Mouse (Mus musculus): ENCODE data around the gene Ptprc.

The Ptprc gene

DNA sequence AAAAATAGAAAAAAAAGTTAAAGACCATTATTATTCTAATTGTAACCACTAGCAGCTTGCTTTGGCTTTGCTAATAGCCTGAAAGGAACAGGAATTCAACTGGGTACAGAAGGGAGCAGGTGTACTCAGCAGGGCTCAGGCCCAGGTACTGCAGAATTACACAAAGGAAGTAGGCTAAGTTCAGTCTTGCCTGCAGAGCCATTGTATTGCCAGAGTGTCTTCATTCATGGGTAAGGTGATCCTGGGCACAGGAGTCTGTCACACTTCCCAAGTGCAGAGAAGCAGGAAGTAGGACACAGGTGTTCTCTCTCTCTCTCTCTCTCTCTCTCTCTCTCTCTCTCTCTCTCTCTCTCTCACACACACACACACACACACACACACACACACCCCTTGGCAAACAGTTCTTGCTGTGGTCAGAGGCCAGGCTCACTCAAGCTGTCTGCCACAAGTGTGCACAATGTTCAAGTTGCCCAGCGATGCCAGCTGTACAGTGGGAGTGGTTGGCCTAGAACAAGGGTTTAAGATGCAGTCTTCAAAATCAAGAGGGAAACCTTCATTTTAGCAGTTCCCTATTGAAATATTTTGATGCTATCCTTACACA is 21.2 kb downstream of the Ptprc start:
- in situ Hi-C loops (cut with MboI, MseI): no loop called here

DNA sequence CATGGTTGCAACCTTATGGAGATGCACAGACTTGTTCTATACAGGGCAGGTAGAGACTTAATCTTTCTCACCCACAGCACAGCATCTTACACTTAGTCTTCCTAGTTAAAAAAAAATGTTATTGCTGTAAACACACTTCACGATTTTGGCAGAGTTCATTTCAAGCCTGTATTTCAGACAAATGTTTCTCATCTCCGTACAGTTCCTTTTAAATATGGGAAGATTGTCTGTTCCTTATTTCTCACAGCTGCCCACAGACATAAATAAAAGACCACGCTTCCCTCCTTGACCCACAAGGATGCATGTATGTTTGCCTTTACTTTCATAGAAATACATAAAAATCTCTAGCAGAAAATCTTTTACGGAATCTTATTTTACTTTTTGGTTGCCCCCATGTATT is 22.4 kb downstream of the Ptprc start:
- in situ Hi-C loops (cut with MboI, MseI): no loop called here

DNA sequence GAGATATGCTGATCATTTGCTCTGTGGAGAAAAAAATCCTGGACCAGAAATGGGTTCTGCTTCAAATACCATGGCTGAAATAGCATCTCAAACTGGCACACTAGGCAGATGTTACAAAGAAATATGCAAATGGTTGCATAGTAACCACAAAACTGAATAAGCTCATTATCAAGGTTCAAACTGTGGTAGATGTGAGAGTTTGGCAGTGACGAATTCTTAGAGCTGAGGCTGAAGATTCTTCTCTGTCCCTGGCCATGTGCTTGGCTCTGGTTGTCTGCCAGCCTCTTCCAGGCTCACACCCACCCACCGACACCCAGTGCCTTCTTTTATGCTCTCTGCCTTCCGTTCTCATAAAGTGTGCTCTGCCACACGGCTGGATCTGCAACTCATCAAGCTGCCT is 26.7 kb downstream of the Ptprc start:
- in situ Hi-C loops (cut with MboI, MseI): loop anchor here (25.0 kb wide), 1 partner anchor 2012 kb away; the partner anchor contains the start of gene Kif21b

DNA sequence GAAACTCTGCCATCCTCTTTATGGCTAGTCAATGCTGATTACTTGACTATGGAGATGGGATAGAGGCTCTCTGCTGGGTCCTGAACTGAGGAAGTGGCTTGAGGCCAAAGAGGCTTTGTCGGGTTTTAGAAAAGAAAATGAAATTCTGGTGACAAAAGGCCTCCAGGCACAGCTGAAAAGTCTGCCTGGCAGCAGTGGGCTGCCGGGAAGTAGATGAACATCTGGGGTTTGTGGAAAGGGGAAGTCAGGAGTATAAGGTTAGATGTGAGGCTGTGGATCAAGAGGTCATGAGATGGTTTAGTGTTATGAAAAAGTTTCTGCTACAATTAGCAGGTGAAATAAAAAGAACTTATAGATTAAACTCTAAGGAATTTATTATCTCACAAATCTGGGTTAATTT is 29.9 kb downstream of the Ptprc start:
- in situ Hi-C loops (cut with MboI, MseI): loop anchor here (25.0 kb wide), 1 partner anchor 2008 kb away; the partner anchor contains the start of gene Kif21b

DNA sequence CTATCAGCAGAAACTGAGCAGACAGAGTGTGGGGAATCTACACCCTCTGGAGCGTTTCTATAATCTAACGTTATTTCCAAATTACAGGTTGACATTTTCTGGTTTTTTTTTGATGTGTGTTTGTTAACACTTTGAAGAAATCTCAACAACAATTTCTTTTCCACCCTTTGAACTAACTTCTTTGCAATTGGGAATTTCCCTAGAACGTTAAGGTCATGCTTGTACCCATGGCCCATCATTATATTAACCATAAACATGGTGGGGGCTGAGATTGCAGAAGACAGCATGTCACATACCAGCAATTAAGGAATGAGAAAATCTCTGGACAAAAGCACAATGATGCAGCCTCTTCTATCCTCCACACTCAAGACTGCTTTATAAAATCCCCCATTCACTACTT is 30.4 kb downstream of the Ptprc start:
- in situ Hi-C loops (cut with MboI, MseI): loop anchor here (25.0 kb wide), 1 partner anchor 2008 kb away; the partner anchor contains the start of gene Kif21b

DNA sequence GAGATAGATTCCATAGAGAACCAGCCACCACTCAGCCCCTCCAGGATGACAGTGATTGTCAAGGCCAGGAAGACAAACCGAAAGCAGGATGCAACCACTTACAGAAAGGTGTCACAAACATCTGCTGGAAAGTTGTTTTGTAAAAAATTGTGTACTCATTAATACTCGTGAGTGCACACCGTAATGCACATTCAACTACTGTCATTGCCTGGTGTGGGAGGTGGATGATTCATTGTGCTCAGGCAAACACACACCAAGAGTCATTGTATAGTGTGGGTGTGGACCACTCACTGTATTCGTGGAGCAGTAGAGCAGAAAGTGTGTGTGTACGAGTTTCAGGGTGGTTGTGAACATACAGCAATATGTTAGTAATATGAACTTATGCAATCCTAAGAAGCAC is 31.1 kb downstream of the Ptprc start:
- in situ Hi-C loops (cut with MboI, MseI): loop anchor here (25.0 kb wide), 1 partner anchor 2007 kb away; the partner anchor contains the start of gene Kif21b

DNA sequence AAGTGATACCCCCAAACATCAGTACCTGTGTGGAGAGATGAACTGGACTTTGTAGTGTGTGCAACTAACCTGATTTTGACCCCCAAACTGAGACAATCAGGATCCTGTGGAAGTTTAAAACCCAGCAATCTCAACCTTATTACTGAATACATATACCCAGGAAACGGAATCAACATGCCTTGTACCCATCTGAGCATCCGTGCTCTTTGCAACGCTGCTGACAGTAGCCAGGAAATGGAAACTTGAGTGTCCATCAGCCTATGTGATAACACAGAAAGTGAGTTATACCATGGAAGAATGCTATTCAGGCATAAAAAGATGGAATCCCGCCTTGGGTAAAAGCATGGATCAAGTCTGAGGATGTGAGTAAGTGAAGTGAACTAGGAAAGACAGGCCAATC is 34.7 kb downstream of the Ptprc start:
- in situ Hi-C loops (cut with MboI, MseI): loop anchor here (25.0 kb wide), 1 partner anchor 2003 kb away; the partner anchor contains the start of gene Kif21b

DNA sequence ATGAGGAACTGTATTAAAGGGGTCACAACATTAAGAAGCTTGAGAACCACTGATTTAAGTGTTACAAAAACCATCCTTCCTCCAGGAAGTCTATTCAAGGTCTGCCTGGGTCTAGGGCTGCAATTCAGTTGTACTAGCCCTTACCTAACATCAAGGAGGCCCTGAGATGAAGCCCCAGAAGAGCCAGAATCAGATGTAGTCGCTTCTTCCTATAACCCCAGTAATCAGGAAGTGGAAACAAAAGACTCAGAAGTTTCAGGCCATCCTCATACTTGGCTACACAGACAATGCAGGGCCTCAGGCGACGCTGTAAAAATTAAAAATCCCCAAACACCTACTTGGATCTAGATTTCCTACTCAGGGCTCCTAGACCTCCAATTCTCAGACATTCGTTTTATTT is 37.8 kb downstream of the Ptprc start:
- in situ Hi-C loops (cut with MboI, MseI): loop anchor here (5.0 to 25.0 kb wide), 2 partner anchors 35 to 2000 kb away; partner anchors contain the start of gene Kif21b

DNA sequence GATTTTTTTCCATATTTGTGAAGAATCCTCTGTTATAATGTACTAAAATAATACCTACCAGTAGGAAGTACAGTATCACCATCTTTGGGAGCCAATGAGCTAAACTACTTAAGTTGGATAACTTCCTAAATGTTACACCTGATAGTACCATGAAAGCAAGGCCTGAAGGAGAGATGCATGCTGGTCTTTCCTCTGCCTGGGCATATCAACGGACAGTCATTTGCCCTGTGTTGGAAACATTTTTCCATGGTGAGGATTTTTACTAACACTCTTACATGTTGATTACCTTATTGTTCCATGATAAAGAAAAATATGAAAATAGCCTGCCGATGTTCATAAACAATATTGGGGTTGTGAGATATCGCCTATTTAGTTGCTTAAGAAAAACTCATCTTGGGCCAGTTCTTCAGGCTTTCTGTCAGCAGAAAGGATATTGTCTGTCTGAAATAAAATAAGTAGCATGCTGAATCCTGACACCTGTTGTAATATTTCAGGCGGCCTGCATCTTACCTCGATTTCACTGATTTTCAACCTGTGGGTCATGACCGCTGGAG is 38.4 kb downstream of the Ptprc start:
- in situ Hi-C loops (cut with MboI, MseI): loop anchor here (5.0 to 25.0 kb wide), 2 partner anchors 35 to 2000 kb away; partner anchors contain the start of gene Kif21b

DNA sequence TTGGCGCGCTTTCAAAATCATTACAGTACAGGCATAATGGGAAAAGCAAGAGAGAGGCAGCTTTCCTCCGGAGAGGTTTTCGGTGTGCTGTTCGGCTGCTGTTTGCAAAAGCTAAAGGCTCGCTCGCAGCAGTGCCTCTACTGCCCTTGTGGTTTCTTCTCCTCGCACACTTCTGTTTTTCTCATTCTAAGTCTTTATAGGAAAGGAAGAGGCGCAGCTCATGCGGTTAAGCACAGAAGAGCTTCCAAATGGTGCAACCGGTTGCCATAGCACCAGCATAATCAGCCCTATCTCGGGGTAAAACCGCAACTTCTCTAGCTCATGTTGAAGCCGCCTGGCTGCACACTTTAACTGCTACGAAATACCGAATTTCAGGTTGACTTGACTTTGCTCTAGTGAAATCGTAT is 39.1 kb downstream of the Ptprc start:
- in situ Hi-C loops (cut with MboI, MseI): loop anchor here (5.0 to 25.0 kb wide), 2 partner anchors 36 to 1999 kb away; partner anchors contain the start of gene Kif21b

DNA sequence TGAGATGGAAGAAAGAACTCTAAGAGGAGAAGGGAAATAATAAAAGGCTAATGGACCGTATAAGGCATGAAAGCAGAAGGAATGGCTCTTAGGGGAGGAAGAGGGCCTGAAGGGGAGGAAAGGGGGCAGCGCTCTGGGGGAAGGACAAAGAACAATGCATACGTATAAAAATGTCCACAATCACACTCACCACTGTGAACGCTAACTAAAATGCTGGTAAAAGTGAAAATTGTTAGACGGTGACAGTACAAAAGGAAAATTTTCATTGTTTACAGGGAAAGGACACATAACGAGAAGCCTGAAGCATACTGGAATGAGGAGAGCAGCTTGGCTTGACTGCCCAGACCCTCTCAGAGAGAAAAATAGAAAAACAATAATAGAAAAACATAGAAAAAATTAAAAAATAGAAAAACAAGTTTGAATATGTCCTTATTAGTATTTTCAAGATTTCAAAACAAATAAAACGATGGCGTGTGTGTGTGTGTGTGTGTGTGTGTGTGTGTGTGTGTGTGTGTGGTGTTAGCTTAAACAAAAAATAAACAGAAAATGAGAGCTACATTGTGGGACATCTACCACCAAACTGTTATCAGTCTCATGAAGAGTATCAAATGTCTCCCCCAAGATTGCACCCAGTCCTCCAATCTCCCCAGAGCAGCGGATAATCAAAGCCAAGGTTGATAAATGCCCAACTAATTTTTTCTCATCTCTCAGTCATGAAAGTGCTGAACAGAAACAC is 39.7 kb downstream of the Ptprc start:
- in situ Hi-C loops (cut with MboI, MseI): loop anchor here (5.0 to 25.0 kb wide), 2 partner anchors 36 to 1999 kb away; partner anchors contain the start of gene Kif21b

DNA sequence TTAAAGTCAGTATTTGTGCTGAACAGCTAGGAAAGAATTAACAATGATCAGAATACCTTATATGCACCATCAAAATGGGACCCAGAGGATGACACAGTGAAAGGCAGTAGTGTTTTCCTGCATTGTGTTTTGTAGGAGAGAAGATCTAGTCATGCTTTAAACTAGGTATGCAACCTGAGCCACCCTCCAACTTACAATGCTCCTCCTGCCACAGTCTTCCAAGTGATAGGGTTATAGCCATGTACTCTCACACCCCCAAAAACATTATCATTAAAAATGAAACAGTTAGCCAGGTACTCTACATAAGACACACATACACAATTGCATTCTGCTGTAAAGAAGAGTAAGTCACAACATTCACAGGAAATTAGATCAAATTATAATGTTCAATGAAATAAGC is 40.4 kb downstream of the Ptprc start:
- in situ Hi-C loops (cut with MboI, MseI): loop anchor here (5.0 to 25.0 kb wide), 2 partner anchors 37 to 1998 kb away; partner anchors contain the start of gene Kif21b

DNA sequence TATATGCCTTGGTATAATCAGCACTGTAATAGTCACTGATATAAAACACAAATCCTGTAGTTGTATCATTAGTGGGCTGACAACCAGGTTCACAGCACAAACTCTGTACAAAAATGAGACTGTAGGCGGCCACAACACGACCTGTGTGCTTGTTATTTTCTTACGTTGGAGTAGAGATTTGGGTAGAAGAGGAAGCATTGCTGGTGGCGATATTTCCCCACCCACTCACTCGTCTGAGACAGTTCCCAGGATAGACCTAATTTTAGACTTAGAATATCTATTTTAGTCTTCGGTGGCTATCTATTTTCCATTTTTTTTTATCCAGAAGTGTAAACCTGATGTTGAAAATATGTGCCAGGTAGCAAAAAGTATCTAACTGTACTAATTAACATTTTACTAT is 41.2 kb downstream of the Ptprc start:
- in situ Hi-C loops (cut with MboI, MseI): loop anchor here (25.0 kb wide), 1 partner anchor 1997 kb away; the partner anchor contains the start of gene Kif21b

DNA sequence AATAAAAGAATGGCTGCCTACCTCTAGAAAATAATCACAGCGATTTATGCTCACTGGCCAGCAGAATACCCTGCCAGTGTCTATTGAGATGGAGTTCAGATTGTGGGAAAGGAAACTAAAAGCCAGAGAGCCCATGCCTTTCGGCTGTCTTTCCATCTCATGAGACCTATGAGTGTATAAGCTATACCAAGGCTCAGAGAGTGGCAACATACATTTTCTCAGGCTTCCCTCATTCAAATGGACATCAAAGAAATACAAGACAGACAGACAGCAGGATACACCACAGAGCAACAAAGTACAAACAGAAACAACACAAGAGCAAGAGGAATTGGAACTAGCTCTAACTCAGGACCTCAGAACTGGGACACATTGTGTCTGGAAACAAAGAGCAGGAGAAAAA is 43.8 kb downstream of the Ptprc start:
- in situ Hi-C loops (cut with MboI, MseI): loop anchor here (25.0 kb wide), 1 partner anchor 1994 kb away; the partner anchor contains the start of gene Kif21b

DNA sequence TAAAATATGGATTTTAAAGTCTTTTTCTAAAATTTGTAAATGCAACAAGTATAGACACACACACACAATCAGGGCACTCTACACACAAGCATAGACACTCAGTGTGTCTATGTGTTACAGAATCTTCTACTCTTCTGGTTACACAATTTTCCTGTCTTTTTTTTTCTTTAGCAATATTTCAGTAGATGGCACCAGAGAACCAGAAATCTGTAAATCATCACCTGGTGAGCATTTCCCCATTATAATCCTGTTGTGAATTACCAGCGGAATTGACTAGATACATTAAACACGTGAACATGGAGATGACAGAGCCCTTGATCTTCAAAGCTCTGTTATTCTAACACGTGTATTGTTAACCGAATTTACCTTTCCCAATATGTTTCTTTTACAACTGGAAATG is 45.4 kb downstream of the Ptprc start:
- in situ Hi-C loops (cut with MboI, MseI): loop anchor here (25.0 kb wide), 1 partner anchor 1993 kb away; the partner anchor contains the start of gene Kif21b

DNA sequence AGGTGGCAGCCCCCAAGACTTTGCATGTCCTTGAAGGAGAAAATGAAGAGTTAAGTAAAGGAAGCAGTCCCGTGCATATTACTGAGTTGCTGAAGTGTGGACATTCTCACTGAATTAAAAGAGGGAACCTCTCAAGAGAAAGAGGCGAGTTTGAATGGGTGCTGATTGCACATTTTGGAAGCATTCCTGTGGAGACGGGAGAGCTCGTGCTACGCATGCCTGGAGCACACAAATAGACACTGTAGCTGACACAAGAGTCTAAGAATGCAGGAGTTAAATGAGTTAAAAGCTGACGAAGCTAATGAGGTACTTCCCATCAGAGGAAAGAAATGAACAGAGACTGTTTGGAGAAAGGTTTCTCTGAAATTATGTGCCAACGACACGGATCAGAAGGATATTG is 48.7 kb downstream of the Ptprc start:
- in situ Hi-C loops (cut with MboI, MseI): loop anchor here (25.0 kb wide), 1 partner anchor 1990 kb away; the partner anchor contains the start of gene Kif21b

DNA sequence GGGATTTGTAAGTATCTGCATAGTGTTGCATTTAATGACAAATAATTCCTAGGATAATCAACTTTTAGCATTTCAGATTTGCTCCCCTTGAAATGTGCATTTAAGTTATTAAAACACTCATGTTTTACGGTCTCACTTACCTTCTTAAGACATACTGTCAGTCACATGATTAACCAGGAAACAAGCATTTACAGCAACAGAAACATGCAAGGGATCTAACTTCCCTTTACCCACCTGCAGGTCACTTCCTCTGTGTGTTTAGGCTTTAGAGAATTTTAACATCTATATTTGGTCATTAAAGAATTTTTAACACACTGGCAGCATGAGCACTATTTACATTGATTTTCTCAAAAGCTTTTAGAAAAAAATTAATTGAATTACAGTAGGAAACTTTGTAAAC is 50.2 kb downstream of the Ptprc start:
- in situ Hi-C loops (cut with MboI, MseI): loop anchor here (25.0 kb wide), 1 partner anchor 1988 kb away; the partner anchor contains the start of gene Kif21b

DNA sequence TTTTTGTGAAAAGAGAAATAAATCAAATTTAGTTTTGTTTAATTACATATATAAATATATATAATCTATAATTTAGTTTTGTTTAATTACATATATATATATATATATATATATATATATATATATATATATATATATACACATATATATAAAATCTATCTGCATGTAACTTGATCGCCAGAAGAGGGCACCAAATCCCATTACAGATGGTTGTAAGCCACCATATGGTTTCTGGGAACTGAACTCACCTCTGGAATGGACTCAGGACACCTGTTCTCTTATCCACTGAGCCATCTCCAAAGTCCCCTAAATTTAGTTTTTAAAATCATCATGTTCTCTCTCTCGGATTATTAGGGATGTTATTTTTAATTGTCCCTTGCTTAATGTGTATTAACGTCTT is 51.6 kb downstream of the Ptprc start:
- in situ Hi-C loops (cut with MboI, MseI): no loop called here

DNA sequence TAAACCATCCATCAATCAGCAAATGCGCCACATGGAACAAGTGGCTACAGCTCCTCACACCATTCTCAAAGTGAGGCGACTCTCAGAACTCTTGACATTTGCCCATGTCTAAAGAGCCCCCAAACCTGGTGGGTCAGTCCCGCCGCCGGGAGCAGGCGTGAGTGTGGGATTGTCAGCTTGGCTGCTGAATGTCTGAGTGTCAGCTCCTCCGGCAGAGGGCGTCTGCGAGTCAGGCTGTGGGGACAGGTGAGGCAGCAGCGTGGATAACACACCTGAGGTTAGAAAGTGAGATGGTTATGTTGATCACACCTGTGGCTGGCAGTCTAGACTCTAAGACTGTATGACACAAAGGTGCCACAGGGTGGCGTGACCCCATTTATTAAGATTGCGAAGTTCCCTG is 55.6 kb downstream of the Ptprc start:
- in situ Hi-C loops (cut with MboI, MseI): no loop called here

DNA sequence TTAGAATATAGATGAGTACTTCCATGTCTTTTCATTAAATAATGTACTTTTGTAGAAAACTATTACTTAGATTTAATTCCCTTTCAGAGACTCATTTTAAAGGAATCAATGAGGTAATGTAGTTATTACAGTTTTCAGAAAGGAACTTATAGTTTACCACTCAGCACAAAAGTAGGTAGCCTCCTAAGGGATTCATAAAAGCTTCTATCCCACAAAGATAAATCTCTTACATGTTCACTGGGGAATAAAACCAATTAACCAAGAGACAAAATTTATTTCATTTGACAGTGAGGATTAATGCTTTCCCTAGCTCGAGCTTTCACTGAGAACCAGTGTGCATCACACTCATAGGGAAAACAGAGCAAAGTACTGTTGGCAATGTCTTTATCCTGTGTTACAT is 82.3 kb downstream of the Ptprc start:
- in situ Hi-C loops (cut with MboI, MseI): loop anchor here (25.0 kb wide), 1 partner anchor 1931 kb away; no protein-coding TSS in a partner anchor

DNA sequence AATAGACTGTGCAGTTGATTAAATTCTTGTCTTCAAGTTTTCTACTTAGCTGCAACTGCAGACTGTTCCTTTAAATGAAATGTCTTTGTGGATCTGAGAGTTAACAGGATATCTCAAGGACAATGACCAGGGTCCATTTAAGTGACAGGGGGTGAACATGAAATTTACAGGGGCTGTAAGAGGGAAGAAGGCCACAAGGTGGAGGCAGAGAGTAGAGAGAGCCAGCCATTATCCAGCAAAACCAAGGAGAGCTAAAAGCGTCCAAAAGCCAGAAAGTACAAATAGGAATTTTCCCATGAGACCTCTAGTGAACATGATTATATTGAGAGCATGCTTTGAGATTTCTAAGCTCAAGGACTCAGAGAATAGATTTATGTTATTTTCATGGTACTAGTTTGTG is 89.7 kb downstream of the Ptprc start:
- in situ Hi-C loops (cut with MboI, MseI): loop anchor here (25.0 kb wide), 1 partner anchor 1924 kb away; no protein-coding TSS in a partner anchor

DNA sequence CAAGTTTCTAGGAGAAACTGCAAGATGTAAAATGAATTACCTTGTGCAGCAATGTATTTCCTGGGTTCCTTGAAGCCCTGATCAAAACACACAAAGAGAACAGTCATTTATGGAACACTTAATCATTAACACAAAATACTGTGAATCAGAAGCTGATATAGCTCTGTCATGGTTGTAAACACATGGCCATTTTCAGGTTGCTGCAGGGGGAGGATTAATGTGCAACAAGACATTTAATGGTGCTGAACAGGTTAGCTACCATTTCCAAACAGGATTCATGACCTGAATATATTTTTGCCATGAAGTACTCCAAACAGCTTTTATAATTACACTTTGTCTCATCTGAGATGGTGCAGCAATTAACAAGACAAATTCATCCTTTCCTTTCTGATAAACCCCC is 91.8 kb downstream of the Ptprc start:
- in situ Hi-C loops (cut with MboI, MseI): loop anchor here (25.0 kb wide), 1 partner anchor 1921 kb away; no protein-coding TSS in a partner anchor

Data from T-helper 1 cell (primary cell).